Mouse (Mus musculus): ENCODE data around the gene Gm10130.
"Not testable (repeated sequence)": the region's sequence is repeated elsewhere in the genome, so short reads cannot be mapped to it uniquely, and the experiment has no call there.

The Gm10130 gene

GRCm38 (mm10) chr2:150323402-150323801 lies at the start of gene Gm10130:
Gene Gm10130, plus strand, starts transcription at chr2:150323702.
- DNase-seq (ENCODE audit: low spot score) = no peak

- no peak for DNase-seq (ENCODE audit: low spot score)
Observed at GRCm38 (mm10) chr2:150293669-150294068, 29.8 kb upstream of the Gm10130 start.

GRCm38 (mm10) chr2:150299096-150299495 lies 24.4 kb upstream of the Gm10130 start:
- DNase-seq (ENCODE audit: low spot score) = no peak

GRCm38 (mm10) chr2:150307183-150307773 lies 16.2 kb upstream of the Gm10130 start:
- no peak for DNase-seq (ENCODE audit: low spot score)

GRCm38 (mm10) chr2:150310952-150311884 lies 12.3 kb upstream of the Gm10130 start:
- peak; percentile 99 for DNase-seq (ENCODE audit: low spot score)

- DNase-seq (ENCODE audit: low spot score) = no peak
Observed at GRCm38 (mm10) chr2:150316140-150316539, 7.4 kb upstream of the Gm10130 start.

- DNase-seq (ENCODE audit: low spot score) = no peak
Observed at GRCm38 (mm10) chr2:150318973-150319372, 4.5 kb upstream of the Gm10130 start.

GRCm38 (mm10) chr2:150357136-150357535 lies 33.6 kb downstream of the Gm10130 start:
- DNase-seq (ENCODE audit: low spot score) = not testable (repeated sequence)

GRCm38 (mm10) chr2:150362113-150362877 lies 38.8 kb downstream of the Gm10130 start, which contains the start of gene 3300002I08Rik:
Gene 3300002I08Rik, minus strand, starts transcription at chr2:150362765.
- DNase-seq (ENCODE audit: low spot score) = peak; percentile 95

- DNase-seq (ENCODE audit: low spot score) = no peak
Observed at GRCm38 (mm10) chr2:150362878-150363229, 39.4 kb downstream of the Gm10130 start.

GRCm38 (mm10) chr2:150385553-150386106 lies 62.1 kb downstream of the Gm10130 start:
- DNase-seq (ENCODE audit: low spot score) = not testable (repeated sequence)

GRCm38 (mm10) chr2:150390198-150390597 lies 66.7 kb downstream of the Gm10130 start:
- no peak for DNase-seq (ENCODE audit: low spot score)

- DNase-seq (ENCODE audit: low spot score) = not testable (repeated sequence)
Observed at GRCm38 (mm10) chr2:150412146-150412545, 88.6 kb downstream of the Gm10130 start.
